Mouse (Mus musculus) bone marrow, adult 2 months (tissue): ENCODE measurements at regions not wholly inside any gene's neighbourhood (a gene's known extent, or its start where the extent isn't known, plus 50 kb on each side); places are given as distances from the start of the nearest gene placed in this dataset.

Experiments
- H3K27ac ChIP-seq: fragments of 200-500 bp; 2 replicates; pipeline ENCODE4 v1.5.1; 2012; ENCODE audit warnings: low read depth, mild to moderate bottlenecking, control low read depth, inconsistent platforms, low read length; ENCODE audit not compliant: control insufficient read depth, poor library complexity, insufficient read depth
- H3K4me1 ChIP-seq: fragments of 200-500 bp; 2 replicates; pipeline ENCODE4 v1.6.1; 2011; ENCODE audit warnings: low read length; ENCODE audit not compliant: control insufficient read depth, insufficient read depth
- H3K4me3 ChIP-seq: fragments of 200-500 bp; replicated peaks from 2 replicates; pipeline ENCODE3; 2011; ENCODE audit warnings: mild to moderate bottlenecking, low read depth, low read length, control low read depth; ENCODE audit not compliant: control insufficient read depth
- CTCF ChIP-seq: fragments of 200-500 bp; IDR thresholded peaks from 2 replicates; pipeline ENCODE4 v1.5.1; 2011; ENCODE audit warnings: low read length, control low read depth; ENCODE audit not compliant: control insufficient read depth, insufficient read depth
- POLR2A ChIP-seq: fragments of 200-500 bp; IDR thresholded peaks from 2 replicates; pipeline ENCODE4 v1.6.1; 2011; ENCODE audit warnings: low read depth, mild to moderate bottlenecking, control low read depth, low read length, borderline replicate concordance; ENCODE audit not compliant: control insufficient read depth
- WGBS: fragments of 180-500 bp; shearing (Covaris S2); methylation state at CpG from one replicate; pipeline ENCODE4 v1.1.7; 2018; 5-methylcytosine and 5-hydroxymethylcytosine counted together

DNA sequence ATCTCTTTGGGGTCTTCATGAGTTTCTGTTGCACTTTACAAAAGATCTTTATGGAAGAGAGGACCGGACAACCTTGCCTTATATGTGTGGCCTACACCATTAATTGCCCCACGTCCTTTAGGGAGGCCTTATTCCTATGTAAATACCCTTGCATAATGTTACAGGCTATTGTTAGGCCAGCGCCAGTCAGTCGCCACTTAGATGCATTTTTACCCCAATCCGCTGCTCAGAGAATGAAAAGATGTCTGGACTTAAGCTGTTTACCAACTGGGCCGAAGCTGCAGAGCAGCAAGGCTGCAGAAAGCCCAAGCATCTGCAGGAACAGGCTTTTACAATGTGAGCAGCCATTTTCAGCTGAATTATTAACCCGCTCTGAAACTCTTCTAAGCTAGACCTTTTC lies 79.5 kb upstream of the Otx2 start:
- H3K27ac ChIP-seq: no peak overlapping the region
- no peak for TF ChIP-seq POLR2A
- no peak for TF ChIP-seq CTCF
- WGBS: 82% methylated on average over 7 of the region's 7 CpGs
- no peaks in the 10 kb centered on the region for H3K4me1 ChIP-seq
- no peak overlapping the region for H3K4me3 ChIP-seq

DNA sequence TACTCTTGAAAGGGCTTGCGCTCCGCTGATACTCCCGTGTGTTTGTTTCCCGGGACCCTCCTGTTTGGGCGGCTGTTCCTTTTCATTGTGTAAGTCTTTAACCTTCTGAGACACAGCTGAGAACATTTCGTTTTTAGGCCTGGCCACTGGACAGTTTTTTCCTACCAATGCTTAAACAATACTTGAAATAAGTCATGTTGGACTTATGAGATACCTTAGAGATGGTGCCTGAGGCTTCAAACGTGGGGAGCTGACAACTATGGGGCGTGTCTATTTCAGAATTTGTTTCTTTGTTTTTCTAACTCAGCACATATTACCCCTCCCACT lies 78.9 kb upstream of the Otx2 start:
- no peak overlapping the region for H3K27ac ChIP-seq
- no peak overlapping the region for H3K4me3 ChIP-seq
- no peaks in the 10 kb centered on the region for H3K4me1 ChIP-seq
- TF ChIP-seq POLR2A: no peak
- TF ChIP-seq CTCF: no peak
- WGBS: 65% methylated on average over 8 of the region's 8 CpGs

DNA sequence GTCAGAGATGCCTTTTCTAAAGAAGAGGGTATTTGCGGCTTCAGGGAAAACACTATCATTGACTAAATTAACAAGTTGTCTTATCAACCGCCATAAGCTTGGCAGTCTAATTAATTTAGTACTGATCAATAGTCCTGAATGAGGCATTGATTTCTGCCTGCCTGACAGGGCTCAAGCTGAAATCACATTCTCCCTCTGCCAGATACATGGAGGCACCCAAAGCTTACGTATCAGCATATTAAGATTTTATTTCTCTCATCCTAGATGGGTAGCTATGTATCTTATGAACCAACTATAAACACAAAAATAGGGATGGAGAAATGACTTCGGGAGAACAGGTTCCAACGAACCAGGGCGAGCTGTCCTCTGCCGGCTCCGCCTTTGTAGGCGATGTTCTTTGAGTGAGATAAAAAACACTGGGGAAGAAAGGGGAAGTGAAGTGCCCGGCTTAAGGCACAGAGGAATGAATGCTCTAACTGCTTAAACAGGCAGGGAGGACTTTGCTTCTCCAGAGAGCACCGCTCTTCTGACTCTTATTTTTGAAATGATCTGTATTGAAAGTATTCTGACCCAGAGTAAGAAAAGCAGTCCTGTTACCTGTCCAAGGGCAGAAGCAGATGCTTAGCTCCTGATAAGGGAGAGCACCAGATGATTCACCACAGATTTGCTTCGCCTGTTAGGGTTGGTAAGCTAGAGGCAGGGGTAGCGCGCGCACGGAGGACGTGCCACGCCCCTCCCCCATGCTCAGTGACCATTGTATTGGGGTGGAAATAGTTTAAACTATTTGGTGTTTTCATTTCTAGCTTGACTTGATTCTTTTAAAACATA lies 78.3 kb upstream of the Otx2 start:
- WGBS: 20% methylated on average over 18 of the region's 18 CpGs
- H3K4me1 ChIP-seq: no peaks in the 10 kb centered on the region
- no peak overlapping the region for H3K27ac ChIP-seq
- TF ChIP-seq POLR2A (no peak), CTCF (no peak)
- no peak overlapping the region for H3K4me3 ChIP-seq

DNA sequence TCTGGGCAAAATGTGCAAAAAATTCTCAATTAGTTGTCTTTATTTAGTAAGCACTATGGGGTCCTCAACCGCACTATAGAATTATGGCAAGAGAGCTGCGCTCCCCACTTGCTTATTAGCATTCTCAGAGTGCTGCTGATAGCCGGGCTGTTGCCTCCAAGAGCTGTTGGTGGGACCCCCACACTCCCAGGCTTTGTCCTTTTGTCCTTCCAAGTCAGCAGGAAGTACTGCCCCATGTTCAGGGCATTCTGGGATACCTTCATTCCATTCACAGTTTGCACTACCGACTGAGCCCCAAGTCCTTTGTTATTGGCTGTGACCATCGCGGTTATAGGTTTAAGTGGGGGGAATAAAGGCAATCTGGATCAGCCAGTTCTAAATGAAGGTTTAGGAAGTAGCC lies 77.4 kb upstream of the Otx2 start:
- Histone ChIP-seq H3K4me3 (no peak overlapping the region), H3K4me1 (no peaks in the 10 kb centered on the region), H3K27ac (no peak overlapping the region)
- TF ChIP-seq POLR2A (no peak), CTCF (no peak)
- WGBS: 49% methylated on average over 6 of the region's 6 CpGs

DNA sequence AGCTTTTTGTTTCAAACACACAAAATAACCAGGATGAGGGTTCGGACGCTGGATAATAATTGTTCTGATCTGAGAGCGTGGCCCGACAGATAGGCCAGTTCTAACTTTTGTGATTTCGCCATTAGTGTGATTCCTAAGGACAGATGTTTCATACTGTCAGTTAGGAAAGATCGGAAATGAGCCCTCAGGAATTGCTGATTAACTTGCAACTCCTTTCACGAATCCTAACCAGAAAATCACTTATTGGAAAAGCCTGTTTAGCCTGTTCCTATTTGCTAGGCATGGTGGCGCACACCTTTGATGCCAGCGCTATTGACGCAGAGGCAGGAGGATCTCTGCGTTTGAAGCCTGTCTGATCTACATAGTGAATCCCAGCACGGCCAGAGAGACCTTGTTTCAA lies 75.4 kb upstream of the Otx2 start:
- H3K27ac ChIP-seq: no peak overlapping the region
- TF ChIP-seq CTCF (no peak), POLR2A (no peak)
- H3K4me3 ChIP-seq: no peak overlapping the region
- 83% methylated on average over 12 of the region's 12 CpGs for WGBS
- no peaks in the 10 kb centered on the region for H3K4me1 ChIP-seq

DNA sequence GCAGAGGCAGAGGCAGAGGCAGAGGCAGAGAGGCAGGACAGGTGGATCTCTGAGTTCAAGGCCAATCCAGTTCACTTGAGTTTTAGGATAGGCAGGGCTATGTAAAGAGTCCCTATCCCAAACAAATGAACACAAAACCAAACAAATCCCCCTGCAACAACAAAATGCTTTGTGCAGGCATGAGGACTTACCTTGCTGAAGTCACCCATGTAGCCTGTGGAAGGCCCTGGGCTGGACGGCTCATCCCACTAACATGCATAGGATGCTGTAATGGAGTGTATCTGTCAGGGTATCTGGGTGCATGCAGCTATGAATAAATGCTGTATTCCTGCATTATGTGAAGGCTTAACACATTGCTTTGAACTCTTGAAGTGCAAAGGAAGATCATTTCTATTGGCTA lies 74.3 kb upstream of the Otx2 start:
- no peak overlapping the region for H3K27ac ChIP-seq
- WGBS: 93% methylated on average over 1 of the region's 1 CpGs
- TF ChIP-seq CTCF (no peak), POLR2A (no peak)
- no peak overlapping the region for H3K4me3 ChIP-seq
- H3K4me1 ChIP-seq: no peaks in the 10 kb centered on the region

DNA sequence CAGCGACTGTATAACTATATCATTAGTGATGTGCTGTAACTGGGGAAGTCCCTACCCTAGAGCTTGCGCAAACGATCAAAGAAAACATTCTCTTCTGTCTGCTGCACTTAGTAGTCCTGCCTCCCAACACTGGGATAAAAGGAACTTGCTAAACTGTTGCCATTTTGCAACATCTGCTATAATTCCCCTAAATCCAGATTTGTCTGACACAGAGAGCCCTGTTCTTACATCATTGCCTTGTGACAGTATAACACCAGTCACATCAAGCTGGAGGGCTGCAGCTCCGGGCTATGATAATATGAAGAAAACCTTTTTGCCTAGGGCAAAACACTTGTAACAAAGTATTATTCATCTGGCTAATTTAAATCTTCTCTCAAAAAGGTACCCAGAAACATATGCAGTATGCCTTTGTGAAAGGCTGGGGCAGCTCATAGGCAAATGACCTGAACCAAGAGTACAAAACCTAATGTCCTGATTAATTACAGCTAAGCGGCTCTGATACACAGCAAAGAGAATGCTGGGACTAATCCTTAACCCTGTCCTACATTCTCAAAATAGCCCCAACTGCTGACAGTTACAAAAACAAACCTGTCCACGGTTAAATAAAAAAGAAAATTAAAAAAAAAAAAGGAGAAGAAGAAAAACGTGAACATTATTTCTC lies 67.5 kb upstream of the Otx2 start:
- H3K27ac ChIP-seq: no peak overlapping the region
- TF ChIP-seq CTCF (no peak), POLR2A (no peak)
- H3K4me1 ChIP-seq: no peaks in the 10 kb centered on the region
- H3K4me3 ChIP-seq: no peak overlapping the region
- WGBS: 57% methylated on average over 7 of the region's 7 CpGs

DNA sequence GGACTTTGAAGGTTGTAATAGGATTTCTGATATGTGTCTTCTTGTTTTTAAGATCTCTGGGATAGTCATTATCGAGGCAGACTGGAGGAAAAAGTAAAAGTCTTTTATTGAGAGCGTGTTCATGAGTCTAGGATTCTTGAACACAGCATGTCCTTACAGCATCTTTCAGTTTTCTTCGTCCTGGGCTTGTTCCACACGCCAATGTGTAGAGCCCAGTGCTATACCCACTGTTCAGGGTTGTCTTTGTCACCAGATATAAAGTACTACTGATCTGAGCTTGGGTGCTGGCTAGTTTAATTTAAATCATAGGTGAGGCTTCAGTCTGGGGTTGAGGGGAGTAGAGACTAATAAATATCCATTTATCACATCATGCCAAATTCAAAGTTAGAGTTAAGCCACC lies 65.5 kb upstream of the Otx2 start:
- WGBS: 77% methylated on average over 4 of the region's 4 CpGs
- TF ChIP-seq POLR2A (no peak), CTCF (no peak)
- Histone ChIP-seq H3K4me1 (no peaks in the 10 kb centered on the region), H3K4me3 (no peak overlapping the region), H3K27ac (no peak overlapping the region)

DNA sequence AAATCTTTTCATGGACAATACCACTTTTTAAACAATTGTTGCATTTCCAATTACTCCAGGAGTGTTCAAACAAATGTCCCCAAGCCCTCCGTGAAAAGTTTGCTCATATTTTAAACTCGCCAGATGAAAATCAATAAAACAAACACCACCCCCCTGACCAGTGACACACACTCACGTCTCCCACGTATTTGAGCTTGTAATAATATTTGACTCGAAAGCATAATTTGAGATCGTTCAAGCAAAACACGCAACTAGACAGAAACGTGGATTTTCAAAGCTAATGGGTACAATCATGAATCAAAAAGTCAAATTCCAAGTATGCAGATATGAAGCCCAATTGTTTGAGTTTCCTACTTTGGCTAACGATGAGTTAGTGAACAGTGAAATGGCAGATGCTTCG lies 65.0 kb upstream of the Otx2 start:
- no peak for TF ChIP-seq CTCF
- TF ChIP-seq POLR2A: no peak
- Histone ChIP-seq H3K4me1 (no peaks in the 10 kb centered on the region), H3K4me3 (no peak overlapping the region), H3K27ac (no peak overlapping the region)
- 82% methylated on average over 10 of the region's 10 CpGs for WGBS
